Mouse (Mus musculus) megakaryocyte, embryonic 14.5 days (primary cell): ENCODE results near the gene Kif22. TPM values are rescaled to one million over a fixed set of nuclear protein-coding genes. Genes with fewer than 3 reads are reported as not detected.
"Not testable (repeated sequence)": the region's sequence is repeated elsewhere in the genome, so short reads cannot be mapped to it uniquely, and the experiment has no call there.

ENCODE experiments used
- H3K27me3 ChIP-seq: replicated peaks from 2 replicates; pipeline ENCODE3; 2012; ENCODE audit warnings: inconsistent platforms
- H3K36me3 ChIP-seq: replicated peaks from 2 replicates; pipeline ENCODE3; 2012; ENCODE audit warnings: low read length, inconsistent platforms, mixed read lengths
- H3K4me1 ChIP-seq: 2 replicates; pipeline ENCODE4 v1.6.1; 2012; ENCODE audit warnings: inconsistent platforms
- H3K4me3 ChIP-seq: replicated peaks from 2 replicates; pipeline ENCODE3; 2012; ENCODE audit warnings: moderate library complexity, mild to moderate bottlenecking, inconsistent platforms
- H3K9me3 ChIP-seq: 2 replicates; pipeline ENCODE4 v1.6.1; 2012; ENCODE audit warnings: inconsistent platforms
- FLI1 ChIP-seq: IDR thresholded peaks from 2 replicates; pipeline ENCODE4 v1.6.1; 2012; ENCODE audit warnings: low read length, inconsistent platforms, mixed read lengths
- GATA1 ChIP-seq: IDR thresholded peaks from 3 replicates; pipeline ENCODE4 v1.6.1; 2012; ENCODE audit warnings: mixed read lengths, low read length, inconsistent platforms, borderline replicate concordance
- polyA plus RNA-seq: library from polyadenylated mRNA; stranded (reverse); fragments of >175 nt; gene quantifications from 2 replicates; pipeline ENCODE4 v1.2.3, GENCODE M21; 2012; ENCODE audit warnings: low replicate concordance; ENCODE audit not compliant: insufficient read depth

Gene Kif22
- polyA plus RNA-seq = 6.8 and 18.0 TPM in 2 replicates

DNA sequence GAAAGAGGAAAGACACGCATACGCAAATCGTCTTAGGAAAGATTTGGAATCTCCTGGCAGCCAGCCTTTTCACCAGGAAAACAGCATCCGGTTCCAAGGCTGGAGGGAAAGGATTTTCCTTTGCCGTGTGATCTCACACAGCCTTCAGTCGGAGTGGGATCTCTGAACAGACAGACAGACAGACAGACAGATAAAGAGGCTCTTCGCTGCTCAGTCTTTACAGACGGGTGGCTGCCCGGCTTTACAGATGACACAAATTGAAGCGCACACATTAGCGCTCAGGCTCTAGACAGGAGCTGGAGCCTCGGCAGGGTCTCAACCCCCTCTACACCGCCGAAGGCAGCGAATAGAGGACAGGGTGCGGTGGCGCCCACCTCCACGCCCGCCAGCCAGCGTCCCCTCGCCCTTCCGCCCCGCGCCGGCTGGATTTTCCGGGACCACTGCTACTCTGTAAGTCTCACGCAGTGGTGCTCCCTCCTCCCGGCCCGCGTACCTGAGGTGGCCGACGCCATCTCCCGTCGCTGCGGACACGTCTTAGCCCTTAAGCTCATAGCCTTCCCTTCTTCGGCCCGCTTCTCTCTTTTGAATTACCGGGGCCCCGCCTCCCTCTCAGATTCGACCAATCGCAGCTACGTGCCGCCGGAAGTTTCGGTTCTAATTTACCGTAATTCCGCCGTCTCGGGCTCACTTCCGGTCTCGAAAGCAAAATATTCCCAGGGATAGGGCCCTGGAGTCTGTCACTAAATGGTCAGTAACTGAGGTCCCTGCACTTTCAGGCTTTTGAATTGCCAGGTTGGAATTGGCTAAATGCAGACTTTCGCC lies at the start of gene Kif22:
TSS of gene Kif22 (minus strand) at position 621 of the 822 bp plus-strand sequence.
- H3K36me3 ChIP-seq = peaks cover 16% of the 10 kb centered on the region
- H3K4me1 ChIP-seq = peaks cover 31% of the 10 kb centered on the region
- peaks cover 7% of the 10 kb centered on the region; the same call in 1 of the 2 replicates for H3K9me3 ChIP-seq
- TF ChIP-seq FLI1 (peak; percentile 96; the same call in 1 of the 2 replicates), GATA1 (no peak)
- peak within 1 kb of the TSS; percentile 100 for H3K4me3 ChIP-seq
- peaks cover 2% of the 10 kb centered on the region for H3K27me3 ChIP-seq

DNA sequence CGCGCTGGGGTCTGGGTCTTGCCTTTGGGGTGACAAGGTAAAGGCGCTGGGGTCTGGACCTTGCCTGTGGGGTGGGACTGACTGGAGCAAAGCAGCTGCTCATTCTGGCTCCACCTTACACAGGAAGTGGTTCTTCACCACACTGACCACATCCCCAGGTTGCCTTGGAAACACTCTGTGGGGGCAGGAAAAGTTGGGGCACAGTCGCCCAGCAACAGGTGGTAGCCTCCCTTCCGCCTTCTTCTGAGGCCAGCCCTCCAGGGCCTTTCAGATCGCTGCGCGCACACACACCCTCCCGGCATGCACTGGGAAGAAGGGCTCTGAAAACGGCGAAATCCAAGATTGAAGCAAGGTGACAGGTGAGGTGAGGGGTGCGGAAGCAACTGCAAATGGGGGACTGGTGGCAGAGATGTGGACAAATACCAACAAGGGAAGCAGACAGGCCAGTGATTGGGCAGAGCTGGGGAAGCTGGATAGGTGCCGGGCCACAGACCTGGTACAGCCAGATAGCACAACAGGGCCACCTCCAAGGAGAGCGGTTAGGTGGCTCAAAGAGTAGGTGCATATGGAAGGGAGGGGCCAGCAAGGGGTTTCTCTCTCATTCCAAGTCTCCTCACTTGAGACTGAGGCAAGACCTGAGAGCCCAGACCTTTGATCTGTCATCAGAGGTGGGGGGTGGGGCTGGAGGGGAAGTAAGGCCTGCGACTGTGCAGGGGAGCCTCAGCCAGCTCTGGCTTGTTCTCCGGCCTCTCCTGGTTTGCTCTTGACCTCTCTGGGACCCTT lies 49.0 kb upstream of the Kif22 start, which contains the start of gene AI467606:
TSS of gene AI467606 (plus strand) at position 246 of the 783 bp plus-strand sequence.
- peak within 1 kb of the TSS; percentile 95 for H3K4me3 ChIP-seq
- peaks cover 61% of the 10 kb centered on the region for H3K4me1 ChIP-seq
- no peaks in the 10 kb centered on the region for H3K27me3 ChIP-seq
- peak; percentile 97 for TF ChIP-seq FLI1
- no peak for TF ChIP-seq GATA1
- H3K9me3 ChIP-seq = 0 out of 2 replicates have a peak, but pooled peaks cover 2% of the 10 kb centered on the region
- H3K36me3 ChIP-seq = peaks cover 43% of the 10 kb centered on the region

GRCm38 (mm10) chr7:127090154-127091113 lies 48.2 kb upstream of the Kif22 start:
- H3K9me3 ChIP-seq = no peaks in the 10 kb centered on the region
- peak overlapping the region; percentile 95 for H3K4me3 ChIP-seq
- peaks cover 61% of the 10 kb centered on the region for H3K4me1 ChIP-seq
- peaks cover 35% of the 10 kb centered on the region for H3K36me3 ChIP-seq
- no peaks in the 10 kb centered on the region for H3K27me3 ChIP-seq
- TF ChIP-seq GATA1 (no peak), FLI1 (no peak)

GRCm38 (mm10) chr7:127088901-127089845 lies 46.9 kb upstream of the Kif22 start:
- TF ChIP-seq GATA1 = no peak
- no peak for TF ChIP-seq FLI1
- Histone ChIP-seq H3K4me1 (peaks cover 62% of the 10 kb centered on the region), H3K9me3 (no peaks in the 10 kb centered on the region), H3K4me3 (peak overlapping the region; percentile 89), H3K36me3 (peaks cover 23% of the 10 kb centered on the region), H3K27me3 (no peaks in the 10 kb centered on the region)

DNA sequence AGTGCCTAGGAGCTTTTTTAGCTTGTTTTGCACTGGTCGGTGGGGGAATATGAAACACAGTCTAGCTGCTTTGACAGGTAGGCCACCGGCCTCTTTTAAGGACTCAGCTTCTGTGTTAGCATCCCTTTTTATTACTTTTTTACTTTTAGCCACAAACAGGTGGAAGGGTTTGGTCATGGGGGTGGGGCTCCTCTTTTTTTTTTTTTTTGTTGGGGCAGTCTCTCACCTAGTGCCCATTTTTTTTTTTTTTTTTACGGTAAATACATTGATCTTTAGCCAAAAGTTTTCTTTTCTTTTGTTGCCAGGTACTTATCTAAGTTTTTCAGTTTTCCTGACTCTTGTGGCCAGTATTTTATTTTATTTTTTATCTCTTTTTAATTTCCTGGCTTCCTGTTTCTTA lies 45.8 kb upstream of the Kif22 start:
- H3K4me3 ChIP-seq = no peak overlapping the region
- peaks cover 57% of the 10 kb centered on the region for H3K4me1 ChIP-seq
- peaks cover 12% of the 10 kb centered on the region for H3K36me3 ChIP-seq
- no peaks in the 10 kb centered on the region for H3K9me3 ChIP-seq
- TF ChIP-seq FLI1 = no peak
- TF ChIP-seq GATA1 = no peak
- H3K27me3 ChIP-seq = no peaks in the 10 kb centered on the region

GRCm38 (mm10) chr7:127087278-127088010 lies 45.2 kb upstream of the Kif22 start, which contains the start of gene Zg16:
Gene Zg16 (minus strand): TSS chr7:127087328.
- peaks cover 57% of the 10 kb centered on the region for H3K4me1 ChIP-seq
- not testable (repeated sequence) for H3K4me3 ChIP-seq, H3K36me3 ChIP-seq, H3K27me3 ChIP-seq, H3K9me3 ChIP-seq

GRCm38 (mm10) chr7:127085751-127086150 lies 43.5 kb upstream of the Kif22 start:
- H3K36me3 ChIP-seq, H3K4me3 ChIP-seq, H3K27me3 ChIP-seq, H3K9me3 ChIP-seq: not testable (repeated sequence)
- H3K4me1 ChIP-seq = peaks cover 57% of the 10 kb centered on the region

DNA sequence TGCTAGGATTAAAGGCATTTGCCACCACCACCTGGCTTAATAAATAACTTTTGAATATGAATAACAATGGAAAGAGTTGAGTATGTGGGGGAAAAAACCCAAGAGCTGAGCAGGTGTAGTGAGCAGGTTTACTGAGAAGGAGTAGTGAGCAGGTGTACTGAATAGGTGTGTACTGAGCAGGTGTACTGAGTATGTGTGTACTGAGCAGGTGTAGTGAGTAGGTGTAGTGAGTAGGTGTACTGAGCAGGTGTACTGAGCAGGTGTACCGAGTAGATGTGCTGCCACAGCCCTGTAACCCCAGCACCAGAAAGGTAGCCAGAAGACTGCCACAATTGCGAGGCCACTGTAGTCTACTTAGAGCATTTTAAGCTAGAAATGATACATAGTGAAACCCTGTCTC lies 42.5 kb upstream of the Kif22 start:
- no peak for TF ChIP-seq FLI1
- Histone ChIP-seq H3K27me3 (no peaks in the 10 kb centered on the region), H3K4me1 (peaks cover 55% of the 10 kb centered on the region), H3K9me3 (no peaks in the 10 kb centered on the region), H3K36me3 (no peaks in the 10 kb centered on the region), H3K4me3 (peak overlapping the region; percentile 28)

DNA sequence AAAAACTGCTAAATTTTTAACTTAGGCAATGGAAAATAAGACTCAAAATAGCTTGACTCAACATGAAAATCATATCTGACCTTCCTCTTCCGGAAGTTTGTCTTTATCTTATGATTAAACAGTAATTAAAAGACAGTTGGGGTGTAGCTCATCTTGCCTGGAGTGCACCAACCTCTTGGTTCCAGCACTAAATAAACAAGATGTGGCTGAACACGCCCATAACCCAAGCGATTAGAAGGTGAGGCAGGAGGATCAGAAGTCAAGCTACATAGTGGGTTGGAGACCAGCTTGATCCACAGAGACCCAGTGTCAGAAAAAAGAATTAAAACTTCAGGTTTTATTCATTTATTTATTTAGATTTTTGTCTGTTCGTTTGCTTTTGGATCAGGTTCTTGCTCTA lies 41.4 kb upstream of the Kif22 start:
- H3K4me1 ChIP-seq = peaks cover 49% of the 10 kb centered on the region
- no peaks in the 10 kb centered on the region for H3K27me3 ChIP-seq
- no peaks in the 10 kb centered on the region for H3K9me3 ChIP-seq
- H3K4me3 ChIP-seq = no peak overlapping the region
- TF ChIP-seq FLI1 (no peak), GATA1 (no peak)
- H3K36me3 ChIP-seq = no peaks in the 10 kb centered on the region
